Mouse (Mus musculus) hindbrain, embryonic 10.5 days (tissue): ENCODE measurements around the gene Ppl. TPM values are rescaled to one million over a fixed set of nuclear protein-coding genes. Genes with fewer than 3 reads are reported as not detected.

Experiments used
- DNase-seq: peaks from one replicate; pipeline ENCODE4 v3.0.0-alpha.2; 2017; ENCODE audit warnings: low spot score
- H3K27ac ChIP-seq: fragments of 300-500 bp; sonication (generic); 2 replicates; pipeline ENCODE4 v1.5.1; 2016; ENCODE audit warnings: mild to moderate bottlenecking, moderate library complexity
- H3K27me3 ChIP-seq: fragments of 300-500 bp; sonication (generic); 2 replicates; pipeline ENCODE4 v1.6.1; 2016; ENCODE audit warnings: mild to moderate bottlenecking; ENCODE audit not compliant: poor library complexity, insufficient read depth, severe bottlenecking
- H3K36me3 ChIP-seq: fragments of 300-500 bp; sonication (generic); 2 replicates; pipeline ENCODE4 v1.6.1; 2016; ENCODE audit warnings: mild to moderate bottlenecking, moderate library complexity
- H3K4me1 ChIP-seq: fragments of 300-500 bp; sonication (generic); replicated peaks from 2 replicates; pipeline ENCODE4 v1.6.1; 2016; ENCODE audit warnings: mild to moderate bottlenecking
- H3K4me3 ChIP-seq: fragments of 300-500 bp; sonication (generic); 2 replicates; pipeline ENCODE4 v1.5.1; 2016; ENCODE audit warnings: mild to moderate bottlenecking, moderate library complexity
- H3K9me3 ChIP-seq: fragments of 300-500 bp; sonication (generic); 2 replicates; pipeline ENCODE4 v1.6.1; 2016; ENCODE audit warnings: mild to moderate bottlenecking, moderate library complexity
- WGBS: fragments of 180-500 bp; shearing (Covaris S2); methylation state at CpG from one replicate; pipeline ENCODE4 v1.1.7; 2016; 5-methylcytosine and 5-hydroxymethylcytosine counted together
- polyA plus RNA-seq: library from polyadenylated mRNA; unstranded; fragments of >200 nt; fragmentation: Nextera tagmentation; extraction: Ambion mirVana; gene quantifications from 2 replicates; pipeline ENCODE4 v1.2.1, GENCODE M21; 2016

Gene Ppl
- polyA plus RNA-seq, 1 experiment from 2014 or later: 1.4 TPM

DNA sequence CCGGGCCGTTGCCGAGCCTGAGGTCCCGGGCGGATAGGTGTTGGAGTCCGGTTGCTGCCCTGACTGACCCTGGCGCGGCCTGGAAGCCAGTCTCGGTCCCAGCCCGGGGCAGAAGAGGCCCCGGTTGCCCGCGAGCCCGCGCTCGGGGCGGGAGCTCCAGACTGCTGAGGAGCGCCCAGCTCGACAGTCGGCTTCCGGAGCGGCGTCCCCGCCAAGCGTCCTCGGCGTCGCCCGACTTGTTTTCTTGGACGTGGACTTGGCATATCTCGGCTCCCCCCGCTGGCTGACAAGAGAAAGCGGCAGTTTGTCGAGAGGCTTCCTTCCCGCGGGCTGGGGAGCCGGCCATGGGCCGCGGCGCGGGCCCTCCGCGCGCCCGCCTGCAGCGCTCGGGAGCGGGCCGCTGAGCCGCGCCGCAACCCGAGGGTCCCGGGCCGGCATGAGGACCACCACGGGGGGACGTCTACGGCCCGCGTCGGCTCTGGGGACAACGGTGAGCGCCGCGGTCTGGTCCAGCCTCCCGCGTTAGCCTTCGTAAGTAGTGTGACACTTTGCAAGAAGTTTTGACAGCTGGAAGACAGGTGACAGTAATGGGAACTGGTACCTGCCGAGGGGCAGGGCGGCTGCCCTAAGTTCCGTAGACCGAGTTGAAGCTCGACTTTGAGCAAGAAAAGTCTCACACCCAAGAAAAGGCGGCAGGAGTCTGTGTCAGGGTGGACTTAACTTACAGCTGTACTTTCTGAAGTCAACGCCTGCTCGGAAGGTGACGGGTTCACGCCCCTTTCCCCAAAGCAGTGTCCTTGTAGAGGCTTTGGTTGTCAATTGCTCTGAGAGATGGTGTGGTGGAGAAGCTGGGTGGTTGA is 81.7 kb downstream of the Ppl start:
- under 1% methylated on average over 78 of the region's 78 CpGs for WGBS
- H3K27ac ChIP-seq: peak overlapping the region; percentile 92
- H3K27me3 ChIP-seq: no peaks in the 10 kb centered on the region
- peaks cover 31% of the 10 kb centered on the region for H3K4me1 ChIP-seq
- peak overlapping the region; percentile 95 for H3K4me3 ChIP-seq
- H3K9me3 ChIP-seq: no peaks in the 10 kb centered on the region
- DNase-seq: no peak
- peaks cover 54% of the 10 kb centered on the region for H3K36me3 ChIP-seq

- peak; percentile 99 for DNase-seq
- under 1% methylated on average over 56 of the region's 56 CpGs for WGBS
- Histone ChIP-seq H3K27me3 (no peaks in the 10 kb centered on the region), H3K4me3 (peak within 1 kb of the TSS; percentile 95), H3K36me3 (peaks cover 54% of the 10 kb centered on the region), H3K27ac (peak within 1 kb of the TSS; percentile 92), H3K4me1 (peaks cover 31% of the 10 kb centered on the region), H3K9me3 (no peaks in the 10 kb centered on the region)
These were observed 82.4 kb downstream of the Ppl start, which contains the start of the genes Glyr1 and Ubn1 for GRCm38 (mm10) chr16:5049774-5050234. Gene Glyr1, minus strand, starts transcription at chr16:5049863. Gene Ubn1, plus strand, starts transcription at chr16:5050057.

- Histone ChIP-seq H3K4me3 (peak overlapping the region; percentile 95), H3K4me1 (peaks cover 31% of the 10 kb centered on the region), H3K27me3 (no peaks in the 10 kb centered on the region), H3K36me3 (peaks cover 57% of the 10 kb centered on the region), H3K9me3 (no peaks in the 10 kb centered on the region), H3K27ac (peak overlapping the region; percentile 92)
- under 1% methylated on average over 38 of the region's 38 CpGs for WGBS
- DNase-seq: no peak
These were observed 82.9 kb downstream of the Ppl start for GRCm38 (mm10) chr16:5049182-5049773.

DNA sequence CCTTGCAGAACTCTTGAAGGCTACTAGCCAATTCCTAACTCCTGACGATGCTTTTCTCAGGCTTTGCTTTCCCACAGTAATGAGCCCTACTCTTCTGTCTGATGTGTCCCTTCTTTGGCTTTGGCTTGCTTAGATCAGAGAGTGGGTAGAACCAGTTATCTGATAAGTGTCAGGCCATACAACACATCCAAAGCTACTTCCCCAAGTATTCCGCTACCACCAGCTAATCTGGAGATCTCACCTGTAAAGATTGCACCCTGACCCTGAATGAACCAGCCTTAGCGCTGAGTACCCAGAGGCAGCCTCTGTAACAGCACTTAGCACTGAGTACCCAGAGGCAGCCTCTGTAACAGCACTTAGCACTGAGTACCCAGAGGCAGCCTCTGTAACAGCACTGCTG is 86.9 kb downstream of the Ppl start:
- Histone ChIP-seq H3K27ac (no peak overlapping the region), H3K9me3 (no peaks in the 10 kb centered on the region), H3K27me3 (no peaks in the 10 kb centered on the region), H3K4me3 (no peak overlapping the region), H3K4me1 (peaks cover 13% of the 10 kb centered on the region), H3K36me3 (peaks cover 79% of the 10 kb centered on the region)
- DNase-seq: no peak
- WGBS: 96% methylated on average over 3 of the region's 3 CpGs

DNA sequence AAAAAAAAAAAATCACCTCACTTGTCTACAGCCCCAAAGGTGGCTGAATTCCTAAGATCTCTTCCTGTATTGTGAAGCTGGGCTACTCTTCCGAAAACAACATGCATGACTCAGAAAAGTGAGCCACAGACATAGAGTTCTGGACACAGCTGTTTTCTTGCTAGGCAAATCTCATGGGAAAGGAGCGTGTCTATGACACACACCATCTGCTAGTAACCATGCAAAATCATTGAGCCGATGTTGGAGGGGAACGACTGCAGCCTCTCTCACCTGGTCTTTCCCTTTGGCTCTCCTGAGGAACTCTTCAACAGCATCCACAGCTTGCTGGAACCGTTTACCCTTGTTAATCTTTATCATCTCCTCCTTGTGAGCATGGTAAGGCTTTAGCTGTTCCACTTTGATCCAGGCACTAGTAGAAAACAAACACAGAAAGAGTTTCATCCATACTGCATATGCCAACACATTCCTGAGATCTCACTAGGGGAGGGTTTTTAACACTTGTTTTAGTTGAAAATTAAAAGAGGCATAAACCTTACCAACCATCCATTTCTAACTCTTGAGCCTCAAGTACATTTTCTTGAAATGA is 95.5 kb downstream of the Ppl start:
- Histone ChIP-seq H3K9me3 (no peaks in the 10 kb centered on the region), H3K36me3 (peaks cover 100% of the 10 kb centered on the region), H3K4me1 (no peaks in the 10 kb centered on the region), H3K27me3 (no peaks in the 10 kb centered on the region), H3K27ac (no peak overlapping the region), H3K4me3 (no peak overlapping the region)
- DNase-seq: no peak
- 90% methylated on average over 5 of the region's 5 CpGs for WGBS

Other genes starting within 250 kb of the Ppl start
- gene Mgrn1, start 246.2 kb downstream of the Ppl start, polyA plus RNA-seq: 71.6 and 80.8 TPM in 2 replicates
- gene Nudt16l1, start 193.7 kb downstream of the Ppl start, polyA plus RNA-seq: 141 and 145 TPM in 2 replicates
- gene Anks3, start 168.2 kb downstream of the Ppl start, polyA plus RNA-seq: 52.3 and 60.0 TPM in 2 replicates
- 0.05 TPM in 1 of 2 replicates, not detected in the other for gene Sept12, start 134.6 kb downstream of the Ppl start, polyA plus RNA-seq
- gene Smim22, start 125.1 kb downstream of the Ppl start, polyA plus RNA-seq: 4.6 and 5.4 TPM in 2 replicates
- 63.7 and 108 TPM in 2 replicates for gene Rogdi, start 118.9 kb downstream of the Ppl start, polyA plus RNA-seq
- 211 and 219 TPM in 2 replicates for gene Glyr1, start 82.6 kb downstream of the Ppl start, polyA plus RNA-seq
- 17.8 TPM in 2 replicates for gene Ubn1, start 82.4 kb downstream of the Ppl start, polyA plus RNA-seq
- 0.29 and 0.78 TPM in 2 replicates for gene Sec14l5, start 14.7 kb upstream of the Ppl start, polyA plus RNA-seq
- gene Nagpa, start 71.6 kb upstream of the Ppl start, polyA plus RNA-seq: 14.4 and 15.3 TPM in 2 replicates
- 1.8 and 3.2 TPM in 2 replicates for gene AU021092, start 89.9 kb upstream of the Ppl start, polyA plus RNA-seq
- 27.8 and 28.0 TPM in 2 replicates for gene Alg1, start 101.2 kb upstream of the Ppl start, polyA plus RNA-seq
- gene Eef2kmt, start 123.6 kb upstream of the Ppl start, polyA plus RNA-seq: 20.2 and 20.7 TPM in 2 replicates